Mouse (Mus musculus) monocyte, adult 5-6 weeks (primary cell): ENCODE results near the gene H1f0. TPM values are rescaled to one million over a fixed set of nuclear protein-coding genes. Genes with fewer than 3 reads are reported as not detected.
A peak's percentile ranks its signal among the peaks of the same experiment; 100 is the strongest.

Experiments used
- ATAC-seq: fragments of 153-309, 156-312 bp; replicated peaks from 2 replicates; pipeline ENCODE4 v1.8.0; 2017; ENCODE audit warnings: mild to moderate bottlenecking; ENCODE audit not compliant: low TSS enrichment, insufficient number of reproducible peaks, severe bottlenecking, poor library complexity, low FRiP score
- total RNA-seq: library from RNA; stranded (forward); fragments of 200-1000, 200-491, 200-594 nt; gene quantifications from 3 replicates; pipeline ENCODE4 v1.2.3, GENCODE M21; 2017

The H1f0 gene
- total RNA-seq, 1 experiment from 2014 or later = 41.5 TPM

DNA sequence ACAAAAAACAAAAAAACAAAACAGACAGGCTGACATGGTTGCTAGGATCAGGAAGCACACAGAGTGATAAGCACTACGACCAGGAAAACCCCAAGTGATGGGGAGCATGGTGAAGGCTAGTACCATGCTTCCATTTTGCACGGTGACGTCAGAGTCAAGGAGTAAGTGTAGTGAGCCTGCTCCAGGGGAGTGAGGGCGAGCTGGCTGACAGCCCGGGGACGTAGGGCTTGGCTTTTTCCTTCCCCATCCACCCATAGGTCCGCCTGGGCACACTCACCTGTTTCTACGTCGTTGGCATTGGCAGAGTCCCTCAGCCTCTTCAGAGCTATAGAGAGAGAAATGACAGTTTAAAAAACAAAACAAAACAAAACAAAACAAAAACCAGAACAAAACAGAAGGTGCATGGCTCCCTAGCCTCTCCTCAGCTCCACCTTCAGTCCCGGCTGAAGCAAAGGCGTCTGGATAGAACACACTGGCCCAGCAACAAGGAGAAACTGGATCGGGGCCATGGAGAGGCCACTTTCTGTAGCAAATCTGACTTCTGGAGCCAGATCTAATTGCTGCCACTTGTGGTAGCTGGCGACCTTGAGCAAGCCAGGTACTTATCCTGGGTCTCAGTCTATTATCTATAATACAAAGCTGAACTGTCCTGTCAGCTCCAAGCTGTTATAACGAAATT is 32.8 kb downstream of the H1f0 start:
- ATAC-seq = no peak

GRCm38 (mm10) chr15:79062376-79063159 is 34.3 kb downstream of the H1f0 start, which contains the start of gene Ankrd54:
Gene Ankrd54 (minus strand): TSS chr15:79062893.
- ATAC-seq = peak; percentile 98

DNA sequence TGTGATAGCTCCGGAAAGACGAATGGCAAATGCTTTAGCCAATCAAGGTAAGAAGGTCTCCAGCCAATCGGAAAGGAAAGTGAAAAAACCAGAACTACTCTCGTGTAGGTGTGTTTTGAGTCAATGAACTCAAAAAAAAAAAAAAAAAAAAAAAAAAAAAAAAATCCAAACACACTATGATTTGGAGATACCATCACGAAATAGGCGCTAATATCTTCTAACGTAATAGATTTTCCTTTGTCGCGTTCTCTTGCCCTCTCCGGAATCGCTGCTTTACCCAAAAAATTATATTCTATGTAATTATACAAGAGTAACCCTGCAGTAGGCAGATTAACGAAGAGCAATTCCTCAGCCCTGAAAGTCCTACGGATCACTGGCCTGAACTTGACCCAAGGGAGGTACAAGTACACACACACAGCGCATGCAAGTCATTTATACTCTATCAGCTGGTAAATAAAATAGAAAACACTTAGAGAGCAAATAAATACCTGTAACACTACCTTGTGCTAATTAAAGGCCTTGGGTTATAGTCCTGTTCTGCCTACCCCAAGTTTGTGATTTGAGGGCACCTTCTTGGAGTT is 35.0 kb downstream of the H1f0 start:
- no peak for ATAC-seq

DNA sequence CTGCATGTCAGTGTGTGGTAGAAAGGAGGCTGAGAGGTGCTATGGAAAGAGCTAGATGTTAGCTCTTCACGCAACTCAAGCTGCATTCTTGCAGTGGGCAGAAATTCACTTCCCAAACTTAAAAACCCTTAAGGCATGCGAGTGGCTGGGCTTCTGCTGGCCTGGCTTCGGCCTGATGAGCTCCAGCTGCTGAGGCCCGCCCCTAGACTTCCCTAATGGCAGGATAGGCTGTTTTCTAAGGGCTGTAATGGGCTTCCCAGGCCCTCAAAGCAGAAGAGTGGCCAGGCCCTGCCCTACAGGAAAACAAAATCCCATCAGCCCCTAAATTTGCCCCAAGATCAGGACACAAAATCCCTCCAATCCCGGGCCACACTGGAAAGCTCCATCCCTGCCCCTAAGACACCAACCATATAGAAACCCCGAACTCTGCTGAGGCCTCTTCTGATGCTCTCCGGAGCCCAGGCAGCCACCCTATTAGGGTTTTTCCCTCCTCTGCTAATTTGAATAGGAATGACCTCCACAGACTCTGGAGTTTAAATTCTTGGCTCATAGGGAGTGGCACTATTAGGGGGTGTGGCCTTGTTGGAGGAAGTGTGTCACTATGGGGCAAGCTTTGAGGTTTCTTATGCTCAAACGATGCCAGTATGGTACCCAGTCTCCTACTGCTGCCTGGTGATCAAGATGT is 37.0 kb downstream of the H1f0 start:
- ATAC-seq = no peak

DNA sequence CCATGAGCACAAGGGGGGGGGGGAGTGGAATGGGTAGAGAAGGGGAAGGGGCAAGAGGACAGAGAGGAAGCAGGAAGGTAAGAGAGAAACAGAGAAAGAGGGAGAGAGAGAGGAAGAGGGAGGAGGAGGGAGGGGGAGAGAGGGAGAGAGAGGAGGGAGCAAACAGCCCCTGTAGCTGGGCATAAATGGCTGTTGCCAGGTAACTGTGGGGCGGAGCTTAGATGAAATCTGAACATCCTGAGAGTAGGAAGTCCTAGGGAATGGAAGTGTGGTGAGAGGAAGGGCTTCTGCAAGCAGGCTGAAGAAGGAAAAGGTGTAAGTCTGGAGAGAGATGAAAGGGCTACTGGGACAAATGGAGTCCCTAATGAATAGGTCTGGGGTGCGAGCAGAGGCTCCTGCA is 38.0 kb downstream of the H1f0 start:
- ATAC-seq = no peak

- no peak for ATAC-seq
Observed at GRCm38 (mm10) chr15:79067631-79068030, 39.4 kb downstream of the H1f0 start.

GRCm38 (mm10) chr15:79068416-79068815 is 40.2 kb downstream of the H1f0 start:
- no peak for ATAC-seq

DNA sequence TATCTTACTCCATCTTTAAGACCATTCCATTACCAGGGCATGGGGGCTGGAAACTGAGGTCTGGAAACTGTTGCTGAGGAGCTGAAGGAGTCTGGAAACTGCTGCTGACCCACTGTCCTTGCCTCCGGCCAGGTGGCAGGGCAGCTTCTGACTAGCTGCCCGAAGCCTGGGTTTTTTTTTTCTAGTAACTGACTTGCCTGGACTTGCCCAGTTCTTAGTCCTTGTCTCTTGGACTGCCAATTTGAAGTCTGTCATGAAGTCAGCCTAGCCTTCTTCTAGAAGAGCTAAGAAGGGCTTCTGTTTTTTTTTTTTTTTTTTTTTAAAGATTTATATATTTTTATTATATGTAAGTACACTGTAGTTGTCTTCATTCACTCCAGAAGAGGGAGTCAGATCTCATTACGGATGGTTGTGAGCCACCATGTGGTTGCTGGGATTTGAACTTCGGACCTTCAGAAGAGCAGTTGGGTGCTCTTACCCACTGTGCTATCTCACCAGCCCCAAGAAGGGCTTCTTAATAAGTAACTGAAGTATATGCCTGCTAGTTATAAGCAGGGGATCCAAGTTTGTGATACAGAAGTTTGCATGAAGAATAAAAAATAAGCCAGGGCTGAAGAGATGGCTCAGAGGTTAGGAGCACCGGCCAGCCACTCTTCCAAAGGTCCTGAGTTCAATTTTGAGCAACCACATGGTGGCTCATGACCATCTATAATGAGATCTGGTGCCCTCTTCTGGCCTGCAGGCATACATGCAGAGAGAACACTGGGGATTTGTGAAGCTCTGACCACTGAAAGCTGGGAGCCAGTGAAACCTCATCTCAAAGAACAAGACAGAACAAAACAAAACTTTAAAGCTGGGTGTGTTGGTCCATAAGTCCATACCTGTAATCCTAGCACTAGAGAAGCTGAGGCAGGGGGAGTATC is 43.1 kb downstream of the H1f0 start:
- ATAC-seq = no peak

GRCm38 (mm10) chr15:79073752-79074151 is 45.5 kb downstream of the H1f0 start:
- no peak for ATAC-seq

DNA sequence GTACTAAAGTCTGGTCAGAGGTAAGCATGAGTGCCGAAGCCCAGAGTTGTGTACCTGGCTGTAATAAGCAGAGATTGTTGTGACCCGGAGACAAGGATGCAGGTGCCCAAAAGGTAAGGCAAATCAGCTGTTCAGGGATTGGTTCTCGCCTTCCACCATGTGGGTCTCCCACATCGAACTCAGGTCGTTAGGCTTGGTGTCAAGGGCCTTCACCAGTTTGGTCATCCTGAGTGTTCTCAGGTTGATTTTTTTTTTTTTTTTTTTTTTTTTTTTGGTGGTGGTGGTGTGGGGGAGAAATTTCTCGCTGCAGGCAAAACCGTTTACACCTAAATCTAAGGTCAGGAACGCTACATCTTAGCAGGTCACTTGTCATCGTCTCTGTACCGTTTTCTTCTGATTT is 46.2 kb downstream of the H1f0 start:
- no peak for ATAC-seq

- peak; percentile 93 for ATAC-seq
Observed at GRCm38 (mm10) chr15:79074913-79075532, 46.8 kb downstream of the H1f0 start, which contains the start of gene Eif3l. Gene Eif3l (plus strand): TSS chr15:79075179.

DNA sequence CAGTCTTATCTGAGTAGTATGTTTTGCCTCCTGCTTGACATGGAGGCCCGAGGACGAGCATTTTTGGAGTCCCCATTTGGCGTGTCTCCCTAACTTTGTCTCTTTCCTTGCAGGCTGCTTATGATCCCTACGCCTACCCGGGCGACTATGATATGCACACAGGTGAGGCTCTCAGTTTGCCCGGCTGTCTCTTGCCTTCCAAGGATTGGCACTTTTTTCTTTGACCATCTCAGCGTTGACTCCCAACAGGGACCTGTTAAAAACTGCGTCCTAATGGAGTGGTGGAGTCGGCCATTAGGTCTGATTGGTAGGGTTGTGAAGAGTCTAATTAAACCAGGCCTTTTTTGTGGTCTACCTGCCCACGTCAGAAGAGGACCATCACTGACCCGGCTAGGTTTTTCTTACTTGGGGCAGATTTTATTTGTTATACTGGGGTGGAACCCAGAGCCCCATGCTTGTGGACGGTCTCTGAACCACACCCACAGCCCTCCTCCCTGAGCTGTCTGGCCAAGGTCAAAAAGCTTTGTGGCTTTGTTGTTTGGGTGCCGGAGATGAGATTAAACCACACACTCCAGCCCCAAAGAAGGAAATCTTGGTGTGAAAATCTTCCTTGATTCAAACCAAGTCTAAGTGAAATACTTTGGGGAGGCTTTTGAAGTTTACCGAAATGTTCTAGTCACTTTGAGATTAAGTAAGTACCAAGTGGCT is 47.6 kb downstream of the H1f0 start:
- no peak for ATAC-seq

DNA sequence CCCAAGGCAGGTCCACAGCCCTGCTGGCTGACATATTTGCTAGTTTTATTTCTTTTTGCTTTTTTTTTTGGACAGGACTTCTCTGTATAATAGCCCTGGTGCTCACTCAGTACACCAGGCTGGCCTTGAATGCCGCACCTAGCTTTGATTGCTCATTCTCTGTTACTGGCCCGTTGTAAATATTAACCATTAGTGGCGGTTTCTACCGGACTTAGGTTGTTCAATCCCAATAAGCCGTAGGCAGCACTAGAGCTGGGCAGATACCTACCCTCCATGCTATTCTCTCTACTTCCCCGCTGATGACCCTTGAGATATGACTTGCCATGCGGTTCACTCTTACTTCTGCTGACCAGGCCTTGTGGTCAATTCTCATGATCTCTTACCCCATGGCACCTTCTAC is 51.3 kb downstream of the H1f0 start:
- no peak for ATAC-seq

Other genes starting within 250 kb of the H1f0 start
- gene Card10, start 225.4 kb upstream of the H1f0 start, total RNA-seq = 0.21 to 3.7 TPM (median 2.1 TPM) in 3 replicates
- gene Cdc42ep1, start 185.8 kb upstream of the H1f0 start, total RNA-seq = 0.29 to 1.2 TPM (median 0.75 TPM) in 3 replicates
- gene Lgals2, start 172.9 kb upstream of the H1f0 start, total RNA-seq = not detected in 3 replicates
- gene Gga1, start 151.3 kb upstream of the H1f0 start, total RNA-seq = 18.3 to 37.9 TPM (median 20.8 TPM) in 3 replicates
- 1.7 to 3.9 TPM (median 1.9 TPM) in 3 replicates for gene Gm49510, start 128.8 kb upstream of the H1f0 start, total RNA-seq
- gene Sh3bp1, start 128.7 kb upstream of the H1f0 start, total RNA-seq = 18.5 to 41.3 TPM (median 19.2 TPM) in 3 replicates
- 1.1 to 3.5 TPM in 2 of 3 replicates, not detected in the other for gene Pdxp, start 114.5 kb upstream of the H1f0 start, total RNA-seq
- gene Lgals1, start 101.7 kb upstream of the H1f0 start, total RNA-seq = 404 to 1,073 TPM (median 510 TPM) in 3 replicates
- gene Nol12, start 93.5 kb upstream of the H1f0 start, total RNA-seq = 8.3 to 18.0 TPM (median 11.6 TPM) in 3 replicates
- 21.8 to 39.7 TPM (median 29.5 TPM) in 3 replicates for gene Triobp, start 80.7 kb upstream of the H1f0 start, total RNA-seq
- not detected in 3 replicates for gene Galr3, start 13.4 kb downstream of the H1f0 start, total RNA-seq
- 8.1 to 17.1 TPM (median 13.3 TPM) in 3 replicates for gene Ankrd54, start 34.4 kb downstream of the H1f0 start, total RNA-seq
- 102 to 117 TPM (median 113 TPM) in 3 replicates for gene Eif3l, start 46.7 kb downstream of the H1f0 start, total RNA-seq
- 12.9 to 26.3 TPM (median 16.2 TPM) in 3 replicates for gene Micall1, start 80.4 kb downstream of the H1f0 start, total RNA-seq
- gene Polr2f, start 112.6 kb downstream of the H1f0 start, total RNA-seq = 26.5 to 98.4 TPM (median 53.0 TPM) in 3 replicates
- gene 1700088E04Rik, start 112.8 kb downstream of the H1f0 start, total RNA-seq = not detected in 3 replicates
- not detected in 3 replicates for gene Sox10, start 136.8 kb downstream of the H1f0 start, total RNA-seq
- gene Pick1, start 200.7 kb downstream of the H1f0 start, total RNA-seq = 7.2 to 13.7 TPM (median 8.1 TPM) in 3 replicates
- gene Gm49486, start 200.9 kb downstream of the H1f0 start, total RNA-seq = not detected in 3 replicates
- gene Slc16a8, start 226.3 kb downstream of the H1f0 start, total RNA-seq = not detected in 3 replicates